Mouse (Mus musculus): ENCODE measurements around the gene Wt1. TPM values are rescaled to one million over a fixed set of nuclear protein-coding genes. Genes with fewer than 3 reads are reported as not detected.

The Wt1 gene
- polyA plus RNA-seq, 1 experiment from 2014 or later: 3.9 TPM

DNA sequence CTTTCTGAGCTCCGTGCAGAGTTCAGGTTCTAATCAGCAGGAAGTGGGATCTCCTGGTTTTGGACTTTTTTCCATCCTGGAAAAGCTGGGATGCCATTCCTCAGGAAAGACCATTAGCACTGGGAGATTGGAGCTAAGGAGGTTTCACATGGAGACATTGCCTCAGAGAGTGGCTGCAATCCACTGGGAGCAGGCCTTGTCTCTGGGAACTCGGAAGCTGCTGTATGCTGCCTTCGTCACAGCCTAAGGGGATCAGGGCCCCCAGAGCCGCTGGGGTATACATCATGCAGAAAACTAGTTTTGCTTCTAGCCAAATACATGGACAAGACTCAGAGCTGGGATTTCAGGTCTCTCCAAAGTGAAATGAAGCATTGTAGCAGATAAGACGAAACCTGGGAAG lies 60.3 kb downstream of the Wt1 start:
- Histone ChIP-seq H3K9me3 (ENCODE audit: control insufficient read depth) (no peaks in the 10 kb centered on the region), H3K27ac (ENCODE audit: low read depth, low read length) (no peak overlapping the region), H3K4me1 (replicated peaks; ENCODE audit: control insufficient read depth, insufficient read depth, low read length) (no peaks in the 10 kb centered on the region), H3K4me3 (ENCODE audit: low read depth, low read length) (no peak overlapping the region), H3K36me3 (ENCODE audit: control insufficient read depth, insufficient read depth) (no peaks in the 10 kb centered on the region), H3K9ac (ENCODE audit: low read depth, low read length) (no peak overlapping the region), H3K27me3 (replicated peaks; ENCODE audit: control insufficient read depth, insufficient read depth, low read length) (no peaks in the 10 kb centered on the region), H3K4me2 (replicated peaks; ENCODE audit: low read depth) (no peak overlapping the region)
- TF ChIP-seq CTCF (IDR thresholded peaks at IDR 0.05; ENCODE audit: low read depth): no peak
- ATAC-seq: no peak
- 79% methylated on average over 5 of the region's 5 CpGs for WGBS

DNA sequence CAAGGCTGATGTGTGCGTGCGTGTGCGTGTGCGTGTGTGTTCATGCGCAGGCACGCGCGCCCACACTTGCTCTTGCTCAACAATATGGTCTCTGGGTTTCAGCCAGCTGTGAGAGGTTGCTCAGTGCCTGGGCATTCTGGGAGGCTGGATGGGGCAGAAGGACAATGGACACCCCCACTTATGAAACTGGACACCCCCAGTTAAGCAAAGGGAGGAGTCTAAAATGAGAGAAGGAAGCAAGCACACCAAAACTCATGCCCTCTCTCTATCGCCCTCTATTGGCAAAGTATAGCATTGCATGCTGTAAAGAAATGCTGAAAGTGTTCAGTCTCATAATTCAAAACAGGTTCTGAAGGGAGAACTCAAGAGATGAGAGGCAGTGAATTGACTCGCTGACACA lies 61.9 kb downstream of the Wt1 start:
- Histone ChIP-seq H3K4me1 (replicated peaks; ENCODE audit: control insufficient read depth, insufficient read depth, low read length) (no peaks in the 10 kb centered on the region), H3K27me3 (replicated peaks; ENCODE audit: control insufficient read depth, insufficient read depth, low read length) (no peaks in the 10 kb centered on the region), H3K27ac (ENCODE audit: low read depth, low read length) (no peak overlapping the region), H3K36me3 (ENCODE audit: control insufficient read depth, insufficient read depth) (no peaks in the 10 kb centered on the region), H3K4me2 (replicated peaks; ENCODE audit: low read depth) (no peak overlapping the region), H3K9ac (ENCODE audit: low read depth, low read length) (no peak overlapping the region), H3K4me3 (ENCODE audit: low read depth, low read length) (no peak overlapping the region), H3K9me3 (ENCODE audit: control insufficient read depth) (no peaks in the 10 kb centered on the region)
- WGBS: 74% methylated on average over 10 of the region's 10 CpGs
- TF ChIP-seq CTCF (IDR thresholded peaks at IDR 0.05; ENCODE audit: low read depth): peak; percentile 80
- no peak for ATAC-seq

DNA sequence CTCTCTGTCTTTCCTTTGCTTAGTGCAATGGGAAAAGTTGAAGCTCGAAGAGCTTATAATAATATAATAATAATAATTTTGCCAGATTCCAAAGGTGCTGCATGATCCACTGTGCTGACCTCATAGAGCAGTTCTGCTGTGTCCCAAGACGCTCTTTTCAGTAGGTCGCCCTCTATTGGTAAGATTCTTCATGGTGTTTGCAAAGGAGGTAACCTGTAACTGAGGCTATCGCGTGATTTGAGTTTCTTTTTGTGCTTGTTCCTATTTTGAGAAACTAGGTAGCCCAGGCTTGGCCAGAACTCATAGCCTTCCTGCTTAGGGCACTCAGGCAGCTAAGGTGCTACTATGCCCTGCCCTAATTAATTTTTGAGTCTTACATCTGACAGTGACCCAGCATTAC lies 63.0 kb downstream of the Wt1 start:
- Histone ChIP-seq H3K4me3 (ENCODE audit: low read depth, low read length) (no peak overlapping the region), H3K4me2 (replicated peaks; ENCODE audit: low read depth) (no peak overlapping the region), H3K27ac (ENCODE audit: low read depth, low read length) (no peak overlapping the region), H3K36me3 (ENCODE audit: control insufficient read depth, insufficient read depth) (no peaks in the 10 kb centered on the region), H3K4me1 (replicated peaks; ENCODE audit: control insufficient read depth, insufficient read depth, low read length) (no peaks in the 10 kb centered on the region), H3K9ac (ENCODE audit: low read depth, low read length) (no peak overlapping the region), H3K9me3 (ENCODE audit: control insufficient read depth) (no peaks in the 10 kb centered on the region), H3K27me3 (replicated peaks; ENCODE audit: control insufficient read depth, insufficient read depth, low read length) (no peaks in the 10 kb centered on the region)
- ATAC-seq: no peak
- peak; percentile 64 for TF ChIP-seq CTCF (IDR thresholded peaks at IDR 0.05; ENCODE audit: low read depth)
- WGBS: 39% methylated on average over 5 of the region's 5 CpGs

DNA sequence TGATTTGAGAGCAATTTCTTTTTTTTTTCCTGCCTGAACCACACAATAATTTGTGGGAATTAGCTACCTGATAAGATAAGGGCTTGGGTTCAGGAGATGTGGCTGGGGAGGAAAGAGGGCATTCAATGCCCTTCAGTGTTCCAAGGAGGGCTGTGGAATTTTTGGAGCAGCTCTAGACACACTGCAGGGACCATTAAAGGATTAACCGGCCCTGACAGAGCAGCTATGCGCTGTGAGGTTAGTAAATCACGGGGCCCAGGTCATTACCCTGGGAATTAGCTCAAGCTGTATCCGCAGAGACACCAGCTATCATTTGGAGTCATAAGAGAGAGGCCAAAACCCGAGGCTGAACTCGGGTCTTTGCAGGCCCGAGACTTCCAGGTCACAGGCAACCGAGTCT lies 73.8 kb downstream of the Wt1 start:
- H3K9ac ChIP-seq (ENCODE audit: low read depth, low read length): no peak overlapping the region
- no peak for ATAC-seq
- no peak for TF ChIP-seq CTCF (IDR thresholded peaks at IDR 0.05; ENCODE audit: low read depth)
- no peaks in the 10 kb centered on the region for H3K27me3 ChIP-seq (replicated peaks; ENCODE audit: control insufficient read depth, insufficient read depth, low read length)
- 10% methylated on average over 8 of the region's 8 CpGs for WGBS
- no peak overlapping the region for H3K4me2 ChIP-seq (replicated peaks; ENCODE audit: low read depth)
- H3K4me3 ChIP-seq (ENCODE audit: low read depth, low read length): no peak overlapping the region
- no peak overlapping the region for H3K27ac ChIP-seq (ENCODE audit: low read depth, low read length)
- H3K9me3 ChIP-seq (ENCODE audit: control insufficient read depth): no peaks in the 10 kb centered on the region
- no peaks in the 10 kb centered on the region for H3K36me3 ChIP-seq (ENCODE audit: control insufficient read depth, insufficient read depth)
- H3K4me1 ChIP-seq (replicated peaks; ENCODE audit: control insufficient read depth, insufficient read depth, low read length): no peaks in the 10 kb centered on the region

DNA sequence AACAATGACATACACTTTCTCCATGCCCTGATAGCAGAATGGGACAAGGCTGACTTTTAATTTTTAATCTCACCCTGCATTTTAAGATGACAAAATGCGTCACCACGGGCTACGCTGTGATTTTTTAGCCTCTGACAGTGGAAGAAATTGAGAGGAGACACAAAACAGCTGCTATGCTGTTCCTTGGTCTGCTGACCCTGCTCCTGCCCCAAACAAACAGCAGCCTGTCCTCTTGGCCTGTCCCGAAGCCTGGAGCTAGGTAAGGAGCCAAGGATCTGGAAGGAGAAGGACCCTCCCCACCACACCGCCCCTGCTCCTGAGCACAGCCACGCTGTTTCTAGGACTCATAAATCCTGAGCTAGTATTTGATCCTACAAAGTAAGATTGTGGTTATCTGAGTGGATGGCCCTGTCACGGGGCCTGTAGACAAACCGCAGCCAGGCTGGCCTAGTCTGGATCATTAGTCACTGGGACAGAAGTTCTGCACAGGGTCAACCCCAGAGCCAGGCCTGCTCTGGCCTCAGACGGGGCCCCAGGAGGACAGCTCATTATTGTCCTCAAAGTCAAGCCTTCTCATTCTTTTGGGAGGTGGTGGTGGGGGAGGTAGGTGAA lies 80.3 kb downstream of the Wt1 start:
- 47% methylated on average over 9 of the region's 9 CpGs for WGBS
- no peaks in the 10 kb centered on the region for H3K9me3 ChIP-seq (ENCODE audit: control insufficient read depth)
- TF ChIP-seq CTCF (IDR thresholded peaks at IDR 0.05; ENCODE audit: low read depth): no peak

DNA sequence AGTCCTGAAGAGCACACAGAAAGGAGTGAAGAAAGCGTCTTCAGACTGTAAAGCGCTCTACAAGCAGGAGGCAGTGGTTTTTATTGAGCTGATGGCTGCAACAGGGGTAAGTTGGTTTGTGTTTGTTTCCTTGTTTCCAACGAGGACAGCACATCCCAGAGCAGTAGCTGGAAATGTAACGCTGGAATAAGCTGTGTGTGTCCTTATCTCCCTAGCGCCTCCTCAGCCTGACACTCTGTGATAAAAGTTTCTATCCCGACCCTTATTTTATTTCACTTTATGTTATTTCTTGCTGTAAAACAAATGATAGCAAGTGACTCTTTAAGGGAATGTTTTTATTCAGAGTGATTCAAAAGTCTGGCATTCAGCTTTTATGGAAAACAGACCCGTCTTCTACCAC lies 86.5 kb downstream of the Wt1 start:
- no peaks in the 10 kb centered on the region for H3K9me3 ChIP-seq (ENCODE audit: control insufficient read depth)
- WGBS: 43% methylated on average over 7 of the region's 7 CpGs
- no peak overlapping the region for H3K4me2 ChIP-seq (replicated peaks; ENCODE audit: low read depth)
- H3K9ac ChIP-seq (ENCODE audit: low read depth, low read length): no peak overlapping the region
- no peaks in the 10 kb centered on the region for H3K27me3 ChIP-seq (replicated peaks; ENCODE audit: control insufficient read depth, insufficient read depth, low read length)
- H3K36me3 ChIP-seq (ENCODE audit: control insufficient read depth, insufficient read depth): no peaks in the 10 kb centered on the region
- no peaks in the 10 kb centered on the region for H3K4me1 ChIP-seq (replicated peaks; ENCODE audit: control insufficient read depth, insufficient read depth, low read length)
- no peak for TF ChIP-seq CTCF (IDR thresholded peaks at IDR 0.05; ENCODE audit: low read depth)
- no peak overlapping the region for H3K27ac ChIP-seq (ENCODE audit: low read depth, low read length)
- H3K4me3 ChIP-seq (ENCODE audit: low read depth, low read length): no peak overlapping the region
- ATAC-seq: no peak

More for the DNA sequence above, 80.3 kb downstream of the Wt1 start:
- Histone ChIP-seq H3K36me3 (ENCODE audit: control insufficient read depth, insufficient read depth) (no peaks in the 10 kb centered on the region), H3K27me3 (replicated peaks; ENCODE audit: control insufficient read depth, insufficient read depth, low read length) (no peaks in the 10 kb centered on the region), H3K9ac (ENCODE audit: low read depth, low read length) (no peak overlapping the region), H3K4me2 (replicated peaks; ENCODE audit: low read depth) (no peak overlapping the region), H3K27ac (ENCODE audit: low read depth, low read length) (no peak overlapping the region), H3K4me3 (ENCODE audit: low read depth, low read length) (no peak overlapping the region), H3K4me1 (replicated peaks; ENCODE audit: control insufficient read depth, insufficient read depth, low read length) (no peaks in the 10 kb centered on the region)
- ATAC-seq: no peak

DNA sequence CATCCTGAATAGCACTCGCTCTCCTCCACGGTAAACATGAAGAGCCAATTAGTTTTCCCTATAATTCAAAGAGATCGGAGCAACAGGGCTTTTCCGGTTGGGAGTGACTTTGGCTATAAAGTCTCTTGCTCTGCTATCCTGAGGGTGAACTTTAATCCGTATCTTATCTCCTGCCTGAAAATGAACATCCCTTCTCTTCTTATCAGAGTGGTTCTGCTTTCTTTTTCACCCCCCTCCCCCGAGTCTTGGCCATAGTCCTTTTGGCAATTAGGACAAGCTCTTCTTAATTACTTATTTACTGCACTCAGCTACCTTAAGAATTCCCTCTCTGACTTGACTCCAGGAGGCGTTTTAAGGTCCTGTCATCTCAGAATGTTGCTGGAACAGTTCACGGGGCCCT lies 89.6 kb downstream of the Wt1 start:
- ATAC-seq: no peak
- Histone ChIP-seq H3K4me3 (ENCODE audit: low read depth, low read length) (no peak overlapping the region), H3K9me3 (ENCODE audit: control insufficient read depth) (no peaks in the 10 kb centered on the region), H3K27me3 (replicated peaks; ENCODE audit: control insufficient read depth, insufficient read depth, low read length) (no peaks in the 10 kb centered on the region), H3K4me2 (replicated peaks; ENCODE audit: low read depth) (peak overlapping the region; percentile 32), H3K4me1 (replicated peaks; ENCODE audit: control insufficient read depth, insufficient read depth, low read length) (no peaks in the 10 kb centered on the region), H3K9ac (ENCODE audit: low read depth, low read length) (no peak overlapping the region), H3K36me3 (ENCODE audit: control insufficient read depth, insufficient read depth) (no peaks in the 10 kb centered on the region), H3K27ac (ENCODE audit: low read depth, low read length) (no peak overlapping the region)
- TF ChIP-seq CTCF (IDR thresholded peaks at IDR 0.05; ENCODE audit: low read depth): no peak
- WGBS: 19% methylated on average over 8 of the region's 8 CpGs

All from intestine, postnatal 0 days (tissue).